Mouse (Mus musculus) megakaryocyte, embryonic 14.5 days (primary cell): ENCODE measurements around the gene Kifc3.

Experiments used
- FLI1 ChIP-seq: IDR thresholded peaks from 2 replicates; pipeline ENCODE4 v1.6.1; 2012; ENCODE audit warnings: low read length, inconsistent platforms, mixed read lengths
- GATA1 ChIP-seq: IDR thresholded peaks from 3 replicates; pipeline ENCODE4 v1.6.1; 2012; ENCODE audit warnings: mixed read lengths, low read length, inconsistent platforms, borderline replicate concordance

DNA sequence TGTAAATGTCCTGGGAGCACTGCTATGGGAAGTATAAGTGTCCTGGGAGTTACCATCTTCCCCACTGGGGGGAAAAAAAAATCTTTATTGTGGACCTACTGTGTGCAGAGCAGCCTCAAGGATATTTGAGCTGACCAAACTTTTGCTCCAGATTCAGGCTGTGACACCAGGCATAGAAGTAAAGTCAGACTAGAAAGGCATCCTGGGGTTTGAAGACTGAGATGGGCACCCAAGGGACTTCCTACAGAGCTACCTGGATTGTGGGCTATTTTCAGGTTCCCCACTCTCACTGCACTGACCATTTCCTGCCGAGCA, 63.6 kb downstream of the Kifc3 start:
- TF ChIP-seq GATA1 (no peak), FLI1 (no peak)
